Mouse (Mus musculus) cerebellum, postnatal 10 days (tissue): ENCODE measurements at regions not wholly inside any gene's neighbourhood (a gene's known extent, or its start where the extent isn't known, plus 50 kb on each side); places are given as distances from the start of the nearest gene placed in this dataset.

Experiments
- DNase-seq, 2 experiments: peaks; one replicate each; pipeline ENCODE4 v3.0.0; 2021; ENCODE audit warnings: mixed read lengths in 2 of 2

- no peak for DNase-seq
Observed at GRCm38 (mm10) chr9:87784872-87785271, 53.8 kb upstream of the Tbx18 start.

GRCm38 (mm10) chr9:87811746-87812145 lies 80.7 kb upstream of the Tbx18 start:
- no peak for DNase-seq

- DNase-seq: peak; percentile 39 to 48
Observed at GRCm38 (mm10) chr9:87822276-87822675, 91.2 kb upstream of the Tbx18 start.

GRCm38 (mm10) chr9:87824691-87825230 lies 93.7 kb upstream of the Tbx18 start:
- no peak for DNase-seq

GRCm38 (mm10) chr9:87843898-87844297 lies 112.8 kb upstream of the Tbx18 start:
- DNase-seq: peak; percentile 80 to 81

GRCm38 (mm10) chr9:87844453-87844852 lies 113.4 kb upstream of the Tbx18 start:
- DNase-seq: no peak

- DNase-seq: no peak
Observed at GRCm38 (mm10) chr9:87848882-87849281, 117.8 kb upstream of the Tbx18 start.

- DNase-seq: no peak
Observed at GRCm38 (mm10) chr9:87850133-87850532, 119.1 kb upstream of the Tbx18 start.

- no peak for DNase-seq
Observed at GRCm38 (mm10) chr9:87861588-87861987, 130.5 kb upstream of the Tbx18 start.

- peak; percentile 26 to 32 for DNase-seq
Observed at GRCm38 (mm10) chr9:87865236-87865635, 134.2 kb upstream of the Tbx18 start.

- no peak for DNase-seq
Observed at GRCm38 (mm10) chr9:87872384-87872905, 141.4 kb upstream of the Tbx18 start.

GRCm38 (mm10) chr9:87882587-87882986 lies 151.5 kb upstream of the Tbx18 start:
- no peak for DNase-seq

GRCm38 (mm10) chr9:87883069-87883468 lies 152.0 kb upstream of the Tbx18 start:
- no peak for DNase-seq

- no peak for DNase-seq
Observed at GRCm38 (mm10) chr9:87894051-87894450, 163.0 kb upstream of the Tbx18 start.

- no peak for DNase-seq
Observed at GRCm38 (mm10) chr9:87894596-87894995, 163.5 kb upstream of the Tbx18 start.

GRCm38 (mm10) chr9:87895526-87895925 lies 164.5 kb upstream of the Tbx18 start:
- DNase-seq: no peak

GRCm38 (mm10) chr9:87897336-87897735 lies 166.3 kb upstream of the Tbx18 start:
- no peak for DNase-seq

GRCm38 (mm10) chr9:87899368-87899767 lies 168.3 kb upstream of the Tbx18 start:
- DNase-seq: no peak

- DNase-seq: no peak
Observed at GRCm38 (mm10) chr9:87899800-87900199, 168.7 kb upstream of the Tbx18 start.

GRCm38 (mm10) chr9:87921291-87921690 lies 190.2 kb upstream of the Tbx18 start:
- DNase-seq: no peak

- DNase-seq: no peak
Observed at GRCm38 (mm10) chr9:87925151-87925550, 194.1 kb upstream of the Tbx18 start.

- DNase-seq: no peak
Observed at GRCm38 (mm10) chr9:87933230-87933629, 202.2 kb upstream of the Tbx18 start.

- no peak for DNase-seq
Observed at GRCm38 (mm10) chr9:87952426-87952825, 221.4 kb upstream of the Tbx18 start.

- DNase-seq: no peak
Observed at GRCm38 (mm10) chr9:87954941-87955340, 223.9 kb upstream of the Tbx18 start.

GRCm38 (mm10) chr9:87961796-87962195 lies 230.7 kb upstream of the Tbx18 start:
- DNase-seq: no peak
